Mouse (Mus musculus) lung, adult 2 months (tissue): ENCODE measurements around the gene Dpep2nb. TPM values are rescaled to one million over a fixed set of nuclear protein-coding genes. Genes with fewer than 3 reads are reported as not detected.

ENCODE experiments used
- DNase-seq: peaks from one replicate; pipeline ENCODE4 v3.0.0; 2022
- H3K4me1 ChIP-seq: fragments of 200-500 bp; 2 replicates; pipeline ENCODE4 v1.6.1; 2011; ENCODE audit warnings: low read length; ENCODE audit not compliant: control insufficient read depth, insufficient read depth
- H3K4me3 ChIP-seq: fragments of 200-500 bp; replicated peaks from 2 replicates; pipeline ENCODE3; 2011; ENCODE audit warnings: low read depth, mild to moderate bottlenecking, control low read depth, low read length; ENCODE audit errors: extremely low read depth
- CTCF ChIP-seq: fragments of 200-500 bp; IDR thresholded peaks from 2 replicates; pipeline ENCODE4 v1.5.1; 2011; ENCODE audit warnings: mild to moderate bottlenecking, low read length, control low read depth; ENCODE audit not compliant: insufficient read depth
- POLR2A ChIP-seq: fragments of 200-500 bp; IDR thresholded peaks from 2 replicates; pipeline ENCODE4 v1.6.1; 2011; ENCODE audit warnings: low read depth, mild to moderate bottlenecking, control low read depth, low read length, borderline replicate concordance; ENCODE audit errors: extremely low read depth
- WGBS: fragments of 180-500 bp; shearing (Covaris S2); methylation state at CpG from one replicate; pipeline ENCODE4 v1.1.7; 2018; 5-methylcytosine and 5-hydroxymethylcytosine counted together
- polyA plus RNA-seq: library from polyadenylated mRNA; depleted of rRNA; stranded (reverse); fragments of >200 nt; gene quantifications from 2 replicates; pipeline ENCODE4 v1.2.3, GENCODE M21; 2012; rRNA removed

Gene Dpep2nb
- not detected in 2 replicates for polyA plus RNA-seq

DNA sequence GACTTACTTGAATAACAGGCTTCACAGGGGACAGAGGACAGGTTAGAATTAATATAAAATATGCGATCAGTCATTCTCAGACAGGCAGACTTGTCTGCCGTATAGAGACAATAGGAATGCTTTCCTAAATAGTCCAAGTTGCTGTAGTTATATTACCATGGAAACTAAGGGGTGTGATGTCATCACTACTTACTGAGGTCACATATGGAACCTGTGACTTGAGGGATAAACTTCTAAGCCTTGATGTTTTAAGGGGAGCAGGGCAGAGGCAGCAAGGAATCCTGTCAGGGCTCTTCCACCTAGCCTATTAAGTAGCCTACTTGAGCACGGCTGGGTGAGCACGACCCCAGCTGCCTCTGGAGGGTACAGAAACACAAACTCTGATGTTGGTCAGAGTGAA is at the start of gene Dpep2nb:
Gene Dpep2nb, minus strand, starts transcription at position 101 of the 400 bp plus-strand sequence.
- WGBS: 73% methylated on average over 4 of the region's 4 CpGs
- peaks cover 3% of the 10 kb centered on the region; the same call in 1 of the 2 replicates for H3K4me1 ChIP-seq
- no peak within 1 kb of the TSS for H3K4me3 ChIP-seq
- TF ChIP-seq POLR2A (no peak), CTCF (no peak)
- DNase-seq: no peak

DNA sequence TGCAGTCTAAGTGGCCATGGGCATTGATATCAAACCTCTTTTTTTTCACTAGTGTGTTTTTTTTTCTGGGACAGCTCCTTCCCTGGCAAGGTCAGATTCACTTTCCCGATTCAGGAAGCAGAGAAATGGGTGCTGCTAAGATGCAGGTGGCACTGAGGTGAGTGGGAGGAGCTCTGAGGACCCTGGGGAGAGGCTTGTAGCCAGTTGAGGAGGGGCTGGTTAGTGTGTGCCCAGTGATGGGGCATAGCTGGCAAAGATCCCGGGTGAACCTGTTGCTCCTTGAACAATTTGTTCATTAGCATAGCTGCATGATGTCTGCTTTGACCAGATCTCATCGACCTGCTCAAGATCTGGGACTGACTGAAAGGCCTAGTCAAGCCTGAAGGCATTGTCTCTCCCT is 49.3 kb upstream of the Dpep2nb start:
- no peak for DNase-seq
- Histone ChIP-seq H3K4me3 (no peak overlapping the region), H3K4me1 (peaks cover 5% of the 10 kb centered on the region; the same call in 1 of the 2 replicates)
- TF ChIP-seq CTCF: no peak
- no peak for TF ChIP-seq POLR2A
- 56% methylated on average over 3 of the region's 3 CpGs for WGBS

DNA sequence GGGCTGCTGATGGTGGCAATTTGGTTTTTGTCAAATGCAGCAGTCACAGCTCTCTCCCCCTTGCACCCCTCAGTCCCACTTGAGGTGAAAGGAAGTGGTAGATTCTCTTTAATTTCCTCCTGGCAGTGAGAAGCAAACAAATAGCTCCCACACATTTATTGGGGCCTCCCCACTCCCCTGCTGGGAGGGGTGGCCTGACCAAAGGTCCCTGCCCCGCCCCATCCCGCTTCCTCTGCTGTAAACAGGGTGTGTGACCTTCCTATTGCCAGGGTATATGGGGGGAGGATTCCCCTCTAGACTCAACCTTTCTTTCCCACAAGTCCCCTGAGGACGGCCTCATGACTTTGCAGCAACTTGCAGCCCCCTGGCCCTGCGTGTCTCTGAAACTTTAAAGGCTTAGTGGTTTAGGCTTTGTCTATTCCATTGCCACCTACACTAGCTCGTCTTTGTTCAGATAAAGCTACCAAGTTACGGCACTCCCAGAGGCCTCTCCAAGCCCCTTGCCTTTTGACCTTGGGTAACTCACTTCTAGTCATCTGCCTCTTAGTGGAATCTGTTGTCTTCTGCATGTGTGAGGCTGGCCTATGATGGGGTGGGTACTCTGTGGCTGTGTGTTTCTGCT is 48.5 kb upstream of the Dpep2nb start:
- Histone ChIP-seq H3K4me1 (peaks cover 5% of the 10 kb centered on the region; the same call in 1 of the 2 replicates), H3K4me3 (no peak overlapping the region)
- DNase-seq: no peak
- TF ChIP-seq POLR2A: no peak
- TF ChIP-seq CTCF: no peak
- 35% methylated on average over 6 of the region's 6 CpGs for WGBS

DNA sequence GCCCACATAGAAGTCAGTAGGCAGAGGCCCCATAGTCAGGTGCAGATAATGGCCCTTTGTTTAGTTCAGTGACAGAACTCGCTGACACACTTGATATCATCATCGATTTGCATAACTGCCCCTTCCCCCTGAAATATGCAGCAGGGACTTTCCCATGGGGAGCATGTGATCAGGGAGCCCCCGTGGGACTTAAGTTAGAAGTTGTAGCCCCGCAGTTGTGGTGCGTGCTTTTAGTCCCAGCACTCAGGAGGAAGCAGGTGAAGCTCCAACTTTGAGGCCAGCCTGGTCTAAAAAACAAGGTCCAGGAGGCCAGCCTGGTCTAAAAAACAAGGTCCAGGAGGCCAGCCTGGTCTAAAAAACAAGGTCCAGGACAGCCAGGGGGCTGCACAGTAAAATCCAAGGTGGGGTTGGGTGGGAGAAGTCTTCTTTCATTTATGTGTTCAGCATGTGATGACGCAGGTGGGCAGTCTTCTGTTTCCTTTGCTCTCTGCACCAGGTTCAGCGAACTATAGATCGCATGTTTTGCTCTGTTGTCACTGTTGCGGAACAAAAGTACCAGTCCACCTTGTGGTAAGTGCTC is 46.8 kb upstream of the Dpep2nb start:
- 84% methylated on average over 9 of the region's 9 CpGs for WGBS
- peaks cover 5% of the 10 kb centered on the region; the same call in 1 of the 2 replicates for H3K4me1 ChIP-seq
- TF ChIP-seq CTCF (no peak), POLR2A (no peak)
- H3K4me3 ChIP-seq: no peak overlapping the region
- DNase-seq: no peak

DNA sequence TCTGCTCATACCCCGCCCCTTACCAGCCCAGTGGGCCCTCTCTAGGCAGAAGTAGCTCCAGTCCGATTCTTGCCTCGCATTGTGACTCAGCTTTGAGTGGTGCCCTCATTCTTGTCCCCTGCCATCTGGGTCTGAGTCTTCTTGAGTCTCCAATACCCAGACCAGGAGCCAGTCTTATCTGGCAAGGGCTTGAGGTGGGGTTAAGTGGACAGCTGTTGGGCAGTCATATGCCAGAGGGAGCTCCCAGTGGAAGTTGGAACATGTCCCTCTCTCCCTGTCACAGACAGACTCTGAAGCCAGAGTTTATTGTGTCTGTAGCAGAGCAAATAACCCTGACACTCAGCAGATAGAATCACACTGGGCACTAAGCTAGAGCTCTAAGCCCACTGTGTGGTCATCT is 45.3 kb upstream of the Dpep2nb start:
- H3K4me3 ChIP-seq: no peak overlapping the region
- peaks cover 5% of the 10 kb centered on the region; the same call in 1 of the 2 replicates for H3K4me1 ChIP-seq
- TF ChIP-seq CTCF: no peak
- no peak for TF ChIP-seq POLR2A
- WGBS: 84% methylated on average over 3 of the region's 3 CpGs
- no peak for DNase-seq

DNA sequence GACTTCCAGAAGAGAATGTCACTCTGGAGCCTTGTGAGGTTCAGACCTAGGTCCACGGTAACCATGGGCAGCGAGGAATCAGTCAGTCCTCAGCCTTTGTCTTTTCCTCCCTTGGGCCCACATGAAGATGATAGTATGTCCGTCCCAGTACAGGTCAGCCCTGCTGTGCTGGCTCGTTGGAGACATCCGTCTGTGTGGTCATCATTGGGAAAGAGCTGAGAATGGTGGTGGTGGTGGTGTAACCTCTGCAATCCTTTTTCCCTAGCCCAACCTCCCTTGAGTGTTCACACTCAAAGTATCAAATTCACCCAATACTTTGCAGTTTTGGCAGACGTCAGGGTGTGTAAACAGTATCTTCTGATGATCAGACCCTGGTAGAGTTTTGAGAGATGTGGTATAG is 44.1 kb upstream of the Dpep2nb start:
- Histone ChIP-seq H3K4me3 (no peak overlapping the region), H3K4me1 (peaks cover 5% of the 10 kb centered on the region; the same call in 1 of the 2 replicates)
- no peak for DNase-seq
- TF ChIP-seq CTCF (no peak), POLR2A (no peak)
- WGBS: 91% methylated on average over 6 of the region's 6 CpGs

DNA sequence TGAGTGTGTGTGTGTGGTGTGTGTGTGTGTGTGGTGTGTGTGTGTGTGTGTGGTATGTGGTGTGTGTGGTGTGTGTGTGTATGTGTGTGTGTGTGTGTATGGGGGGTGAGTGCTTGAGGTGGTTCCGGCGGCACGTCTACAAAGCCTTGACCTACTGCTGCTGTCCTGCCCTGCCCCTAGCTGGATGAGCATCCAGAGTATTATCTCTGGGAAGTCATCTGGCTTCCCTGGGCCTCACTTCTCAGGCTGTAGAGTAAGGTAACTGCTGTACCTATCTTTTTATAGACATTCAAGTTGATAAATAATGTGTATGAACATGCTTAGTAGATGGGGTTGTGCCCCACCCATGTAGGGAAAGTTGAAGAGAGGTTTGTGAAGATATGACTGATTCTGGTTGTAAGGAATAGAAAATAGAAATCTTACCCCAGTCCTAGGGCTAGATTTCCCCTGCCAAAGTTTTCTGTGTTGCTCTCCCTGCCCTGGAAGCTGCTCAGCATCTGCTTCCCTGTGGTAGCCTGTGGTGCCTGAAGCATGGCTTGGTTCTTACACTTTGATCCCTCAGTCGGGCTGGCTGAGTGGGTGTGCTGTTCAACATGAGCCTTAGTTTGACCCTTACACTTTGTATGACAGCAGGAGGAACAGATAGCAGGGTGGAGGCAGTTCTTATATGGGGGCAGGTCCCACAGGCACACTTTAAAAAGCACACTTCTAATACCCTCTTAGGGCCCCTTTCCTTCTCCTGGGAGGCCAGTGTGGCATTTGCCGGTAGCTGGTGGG is 42.3 kb upstream of the Dpep2nb start:
- WGBS: 89% methylated on average over 5 of the region's 5 CpGs
- H3K4me1 ChIP-seq: peaks cover 5% of the 10 kb centered on the region
- H3K4me3 ChIP-seq: no peak overlapping the region
- DNase-seq: no peak
- TF ChIP-seq POLR2A (no peak), CTCF (no peak)

DNA sequence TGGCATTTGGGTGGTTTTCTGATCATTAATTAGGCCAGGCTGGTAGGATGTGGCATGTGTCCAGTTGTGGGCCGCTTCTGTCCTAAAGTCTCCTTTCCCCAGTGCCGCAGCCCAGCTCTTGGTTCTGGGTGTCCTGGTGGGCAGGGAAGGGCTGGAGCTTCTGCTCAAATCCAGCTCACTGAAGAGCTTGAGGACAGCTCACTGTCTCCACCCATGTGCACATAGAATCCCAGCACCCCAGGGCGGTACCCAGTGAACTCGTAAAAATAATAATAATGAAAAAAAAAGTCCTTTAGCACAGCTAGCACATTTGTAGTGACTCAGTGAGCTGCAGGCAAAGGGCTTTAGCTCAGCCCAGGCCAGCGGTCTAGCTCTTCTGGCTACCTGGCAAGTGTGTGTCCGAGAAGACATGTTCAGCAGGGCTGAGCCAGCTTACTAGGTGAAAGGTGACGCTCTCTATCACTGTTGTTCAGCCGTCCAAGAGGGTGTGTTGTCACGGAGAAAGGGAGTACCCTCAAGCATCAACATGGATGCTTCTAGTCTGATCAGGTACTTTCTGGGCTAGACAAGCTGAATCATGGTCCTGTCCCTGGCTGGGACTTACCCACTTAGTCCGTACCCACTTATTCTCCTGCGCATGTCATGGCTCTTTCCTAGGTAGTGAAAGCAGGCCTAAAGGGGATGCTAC is 41.2 kb upstream of the Dpep2nb start:
- no peak for DNase-seq
- 89% methylated on average over 11 of the region's 11 CpGs for WGBS

DNA sequence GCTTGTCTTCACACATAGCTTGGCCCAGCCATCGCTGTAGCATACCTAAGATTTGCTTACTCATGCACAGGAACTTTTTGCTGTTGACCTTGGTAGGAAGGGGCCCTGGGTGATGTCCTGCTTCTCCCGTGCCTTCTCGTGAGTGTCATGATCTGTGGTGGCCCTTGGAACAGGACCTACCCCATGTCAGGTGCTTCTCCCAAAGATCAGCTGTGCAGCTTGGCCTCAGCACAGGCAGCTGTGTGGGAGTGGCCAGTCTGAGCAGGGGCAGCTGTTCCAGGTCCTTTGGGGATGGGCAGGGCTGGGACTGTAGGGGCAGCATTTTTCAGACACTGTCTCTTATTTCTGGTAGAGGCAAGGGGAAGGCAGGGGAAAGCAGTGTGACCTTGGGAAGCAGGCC is 38.4 kb upstream of the Dpep2nb start:
- TF ChIP-seq CTCF (no peak), POLR2A (no peak)
- DNase-seq: no peak
- 41% methylated on average over 3 of the region's 3 CpGs for WGBS
- Histone ChIP-seq H3K4me3 (no peak overlapping the region), H3K4me1 (peaks cover 5% of the 10 kb centered on the region)

More for the DNA sequence above, 41.2 kb upstream of the Dpep2nb start:
- Histone ChIP-seq H3K4me1 (peaks cover 5% of the 10 kb centered on the region), H3K4me3 (no peak overlapping the region)
- TF ChIP-seq POLR2A: no peak
- no peak for TF ChIP-seq CTCF
